Mouse (Mus musculus) liver, embryonic 16.5 days (tissue): ENCODE measurements around the gene Psmd9. TPM values are rescaled to one million over a fixed set of nuclear protein-coding genes. Genes with fewer than 3 reads are reported as not detected.
"Not testable (repeated sequence)": the region's sequence is repeated elsewhere in the genome, so short reads cannot be mapped to it uniquely, and the experiment has no call there.

ENCODE experiments used
- ATAC-seq: fragments of 200-750 bp; cut with Nextera tagmentation; 2 replicates; pipeline ENCODE4 v1.8.0; 2017; ENCODE audit warnings: low read depth, mild to moderate bottlenecking, moderate number of reproducible peaks, moderate library complexity
- H3K27ac ChIP-seq: fragments of 300-500 bp; sonication (generic); 2 replicates; pipeline ENCODE4 v1.5.1; 2014; ENCODE audit warnings: mild to moderate bottlenecking, low read length
- H3K27me3 ChIP-seq: fragments of 300-500 bp; sonication (generic); 2 replicates; pipeline ENCODE4 v1.6.1; 2014; ENCODE audit warnings: low read depth, low read length, mixed read lengths; ENCODE audit not compliant: control insufficient read depth, insufficient read depth
- H3K36me3 ChIP-seq: fragments of 300-500 bp; sonication (generic); 2 replicates; pipeline ENCODE4 v1.6.1; 2014; ENCODE audit warnings: mild to moderate bottlenecking; ENCODE audit not compliant: control insufficient read depth, insufficient read depth
- H3K4me1 ChIP-seq: fragments of 300-500 bp; sonication (generic); 2 replicates; pipeline ENCODE4 v1.6.1; 2014; ENCODE audit warnings: low read depth, low read length, mixed read lengths; ENCODE audit not compliant: control insufficient read depth
- H3K4me2 ChIP-seq: fragments of 300-500 bp; sonication (generic); 2 replicates; pipeline ENCODE4 v1.6.1; 2014; ENCODE audit warnings: low read depth, low read length, mixed read lengths
- H3K4me3 ChIP-seq: fragments of 300-500 bp; sonication (generic); 2 replicates; pipeline ENCODE4 v1.5.1; 2014; ENCODE audit warnings: low read depth, mild to moderate bottlenecking, low read length
- H3K9ac ChIP-seq: fragments of 300-500 bp; sonication (generic); 2 replicates; pipeline ENCODE4 v1.6.1; 2014; ENCODE audit warnings: low read depth, low read length
- H3K9me3 ChIP-seq: fragments of 300-500 bp; sonication (generic); replicated peaks from 2 replicates; pipeline ENCODE4 v1.6.1; 2016; ENCODE audit warnings: low read length; ENCODE audit not compliant: control insufficient read depth
- WGBS: fragments of 180-500 bp; shearing (Covaris S2); extraction: QIAGEN DNeasy Blood & Tissue Kit; methylation state at CpG from one replicate; pipeline ENCODE4 v1.1.7; 2014; ENCODE audit not compliant: insufficient replicate concordance; 5-methylcytosine and 5-hydroxymethylcytosine counted together
- polyA plus RNA-seq: library from polyadenylated mRNA; unstranded; fragments of >200 nt; fragmentation: Nextera tagmentation; extraction: Ambion mirVana; gene quantifications from 2 replicates; pipeline ENCODE4 v1.2.1, GENCODE M21; 2015

Psmd9 gene
- polyA plus RNA-seq, 1 experiment from 2014 or later: 63.8 TPM

DNA sequence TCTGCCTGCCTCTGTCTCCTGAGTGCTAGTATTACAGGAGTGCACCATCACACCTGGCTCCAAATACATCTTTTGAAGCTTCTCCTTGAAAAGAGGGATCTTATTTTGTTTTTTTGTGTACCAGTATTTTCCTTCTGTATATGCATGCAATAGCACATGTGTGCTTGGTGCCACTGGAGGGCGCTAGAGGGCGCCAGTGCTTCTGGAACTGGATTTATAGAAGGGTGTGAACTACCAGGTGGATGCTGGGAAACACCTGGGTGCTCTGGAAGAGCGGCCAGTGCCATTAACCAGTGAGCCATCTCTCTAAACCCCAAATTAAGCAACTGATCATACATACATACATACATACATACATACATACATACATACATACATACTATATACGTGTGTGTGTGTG lies 33.6 kb downstream of the Psmd9 start:
- H3K9me3 ChIP-seq, ATAC-seq, H3K36me3 ChIP-seq, H3K9ac ChIP-seq, H3K4me2 ChIP-seq, H3K27me3 ChIP-seq, H3K4me3 ChIP-seq: not testable (repeated sequence)
- 37% methylated on average over 4 of the region's 4 CpGs for WGBS
- peaks cover 20% of the 10 kb centered on the region for H3K4me1 ChIP-seq
- H3K27ac ChIP-seq: peak overlapping the region; percentile 66; the same call in 1 of the 2 replicates

- not testable (repeated sequence) for H3K27me3 ChIP-seq, H3K36me3 ChIP-seq, ATAC-seq, H3K27ac ChIP-seq, H3K9ac ChIP-seq, H3K9me3 ChIP-seq, H3K4me3 ChIP-seq, H3K4me2 ChIP-seq
- 76% methylated on average over 7 of the region's 7 CpGs for WGBS
- H3K4me1 ChIP-seq: peaks cover 20% of the 10 kb centered on the region
Observed at GRCm38 (mm10) chr5:123203591-123203990, 34.4 kb downstream of the Psmd9 start.

GRCm38 (mm10) chr5:123222346-123223050 lies 53.3 kb downstream of the Psmd9 start:
- 29% methylated on average over 3 of the region's 5 CpGs for WGBS
- peak overlapping the region; percentile 91 for H3K27ac ChIP-seq
- peak; percentile 79 for ATAC-seq
- H3K4me3 ChIP-seq, H3K36me3 ChIP-seq, H3K27me3 ChIP-seq, H3K9ac ChIP-seq, H3K9me3 ChIP-seq: not testable (repeated sequence)
- H3K4me2 ChIP-seq: peak overlapping the region; percentile 41
- peaks cover 20% of the 10 kb centered on the region for H3K4me1 ChIP-seq

- Histone ChIP-seq H3K9me3 (no peaks in the 10 kb centered on the region), H3K27me3 (no peaks in the 10 kb centered on the region), H3K4me2 (peak overlapping the region; percentile 41), H3K4me3 (no peak overlapping the region), H3K36me3 (no peaks in the 10 kb centered on the region), H3K27ac (peak overlapping the region; percentile 91), H3K4me1 (peaks cover 22% of the 10 kb centered on the region), H3K9ac (no peak overlapping the region; the same call in 1 of the 2 replicates)
- 7% methylated on average over 4 of the region's 4 CpGs for WGBS
- ATAC-seq: peak; percentile 80
Observed at GRCm38 (mm10) chr5:123223051-123223410, 53.8 kb downstream of the Psmd9 start.

GRCm38 (mm10) chr5:123223861-123224260 lies 54.6 kb downstream of the Psmd9 start:
- not testable (repeated sequence) for H3K36me3 ChIP-seq, H3K4me2 ChIP-seq, H3K27me3 ChIP-seq, H3K4me3 ChIP-seq, ATAC-seq, H3K9ac ChIP-seq, H3K9me3 ChIP-seq
- Histone ChIP-seq H3K4me1 (peaks cover 26% of the 10 kb centered on the region), H3K27ac (peak overlapping the region; percentile 77)
- 53% methylated on average over 6 of the region's 6 CpGs for WGBS

- Histone ChIP-seq H3K27me3 (no peaks in the 10 kb centered on the region), H3K27ac (no peak overlapping the region)
Observed at GRCm38 (mm10) chr5:123226851-123227250, 57.6 kb downstream of the Psmd9 start.

GRCm38 (mm10) chr5:123227762-123228523 lies 58.7 kb downstream of the Psmd9 start:
- H3K4me1 ChIP-seq: peaks cover 21% of the 10 kb centered on the region
- peak overlapping the region; percentile 80 for H3K4me2 ChIP-seq
- peak overlapping the region; percentile 83 for H3K9ac ChIP-seq
- H3K9me3 ChIP-seq: no peaks in the 10 kb centered on the region
- H3K36me3 ChIP-seq: no peaks in the 10 kb centered on the region
- 1% methylated on average over 42 of the region's 42 CpGs for WGBS
- ATAC-seq: peak; percentile 80
- no peaks in the 10 kb centered on the region for H3K27me3 ChIP-seq
- peak overlapping the region; percentile 77 for H3K27ac ChIP-seq
- peak overlapping the region; percentile 75 for H3K4me3 ChIP-seq

More at GRCm38 (mm10) chr5:123226851-123227250, 57.6 kb downstream of the Psmd9 start:
- no peak overlapping the region for H3K9ac ChIP-seq
- no peaks in the 10 kb centered on the region for H3K9me3 ChIP-seq
- no peaks in the 10 kb centered on the region for H3K36me3 ChIP-seq
- WGBS: 81% methylated on average over 7 of the region's 7 CpGs
- peaks cover 29% of the 10 kb centered on the region for H3K4me1 ChIP-seq
- H3K4me2 ChIP-seq: no peak overlapping the region
- H3K4me3 ChIP-seq: no peak overlapping the region
- ATAC-seq: no peak

GRCm38 (mm10) chr5:123228524-123228922 lies 59.3 kb downstream of the Psmd9 start:
- peak overlapping the region; percentile 75 for H3K4me3 ChIP-seq
- 5% methylated on average over 15 of the region's 15 CpGs for WGBS
- H3K27ac ChIP-seq: peak overlapping the region; percentile 77
- no peaks in the 10 kb centered on the region for H3K36me3 ChIP-seq
- H3K9ac ChIP-seq: peak overlapping the region; percentile 83
- no peak for ATAC-seq
- H3K4me2 ChIP-seq: peak overlapping the region; percentile 80
- no peaks in the 10 kb centered on the region for H3K9me3 ChIP-seq
- no peaks in the 10 kb centered on the region for H3K27me3 ChIP-seq
- peaks cover 21% of the 10 kb centered on the region for H3K4me1 ChIP-seq

- peak overlapping the region; percentile 77 for H3K27ac ChIP-seq
- peak overlapping the region; percentile 75 for H3K4me3 ChIP-seq
- peak overlapping the region; percentile 80 for H3K4me2 ChIP-seq
- H3K36me3 ChIP-seq: no peaks in the 10 kb centered on the region
- H3K9ac ChIP-seq: peak overlapping the region; percentile 50
- WGBS: 72% methylated on average over 6 of the region's 6 CpGs
- H3K27me3 ChIP-seq: no peaks in the 10 kb centered on the region
- no peaks in the 10 kb centered on the region for H3K9me3 ChIP-seq
- H3K4me1 ChIP-seq: peaks cover 21% of the 10 kb centered on the region
- ATAC-seq: no peak
Observed at GRCm38 (mm10) chr5:123229296-123229695, 60.1 kb downstream of the Psmd9 start.
